Mouse (Mus musculus): ENCODE results near the gene Dnajc21. TPM values are rescaled to one million over a fixed set of nuclear protein-coding genes. Genes with fewer than 3 reads are reported as not detected.
"Not testable (repeated sequence)": the region's sequence is repeated elsewhere in the genome, so short reads cannot be mapped to it uniquely, and the experiment has no call there.

Dnajc21 gene
- 7.8 and 9.0 TPM in 2 replicates for polyA plus RNA-seq (2015; fragmentation: Nextera tagmentation; extraction: Ambion mirVana)

DNA sequence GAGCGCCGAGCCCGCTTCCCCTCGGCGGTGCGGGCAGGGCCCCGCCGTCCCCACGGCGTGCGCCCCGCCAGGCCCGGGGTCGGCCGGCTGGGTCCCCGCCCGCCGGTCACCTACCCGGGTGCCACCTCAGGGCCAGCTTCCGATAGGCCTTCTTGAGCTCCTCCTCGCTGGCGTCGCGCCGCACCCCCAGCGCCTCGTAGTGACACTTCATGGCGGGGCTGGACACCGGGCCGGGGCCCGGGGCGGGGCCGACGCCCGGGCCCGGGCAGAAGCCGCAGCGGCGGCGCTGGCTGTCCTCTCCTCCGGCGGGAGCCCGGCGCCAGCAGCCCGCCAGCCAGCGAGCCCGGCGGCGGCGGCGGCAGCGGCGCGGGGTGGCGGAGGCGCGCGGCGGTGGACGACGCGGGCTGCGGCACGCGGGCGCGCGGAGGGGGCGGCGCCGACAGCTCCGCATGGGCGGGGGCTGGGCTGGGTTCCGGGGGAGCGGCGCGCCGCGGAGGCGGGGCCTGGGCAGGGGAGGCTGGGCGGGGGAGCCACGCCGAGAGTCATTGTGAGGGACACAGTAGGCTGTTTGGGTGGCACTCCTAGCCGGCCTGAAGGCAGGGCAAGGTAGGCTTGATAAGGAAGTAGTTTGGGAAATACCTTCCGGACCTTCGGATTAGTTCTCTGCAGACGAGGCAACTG is at the start of gene Dnajc21:
Gene Dnajc21, minus strand, starts transcription at position 366 of the 681 bp plus-strand sequence.
- Histone ChIP-seq H3K4me2 (peak within 1 kb of the TSS; percentile 82), H3K27me3 (no peaks in the 10 kb centered on the region), H3K36me3 (peaks cover 8% of the 10 kb centered on the region), H3K9me3 (no peaks in the 10 kb centered on the region), H3K4me1 (replicated peaks) (peaks cover 23% of the 10 kb centered on the region), H3K27ac (peak within 1 kb of the TSS; percentile 91), H3K9ac (peak within 1 kb of the TSS; percentile 90), H3K4me3 (peak within 1 kb of the TSS; percentile 88)
- WGBS = under 1% methylated on average over 43 of the region's 87 CpGs
- ATAC-seq (ENCODE audit: low FRiP score) = peak; percentile 96

DNA sequence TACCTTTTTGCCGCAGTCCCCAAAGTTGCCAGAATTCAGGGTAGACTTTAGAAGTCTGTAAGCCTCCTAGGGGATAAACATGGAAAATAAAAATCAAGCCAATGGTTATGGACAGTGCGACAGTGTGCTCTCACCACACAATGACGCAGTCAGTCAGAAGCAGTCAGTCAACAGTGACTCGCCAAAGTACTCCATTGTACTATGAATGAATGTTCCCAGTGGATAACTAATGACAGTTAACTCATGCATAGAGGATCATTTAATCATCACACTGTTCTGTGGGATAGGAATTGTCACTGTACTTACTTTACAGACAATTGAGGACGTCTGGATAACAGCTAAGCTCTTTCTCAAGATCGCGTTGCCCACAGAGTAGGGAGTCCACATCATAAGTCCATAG is 44.9 kb upstream of the Dnajc21 start:
- Histone ChIP-seq H3K9me3 (no peaks in the 10 kb centered on the region), H3K4me1 (replicated peaks) (no peaks in the 10 kb centered on the region), H3K4me2 (no peak overlapping the region), H3K36me3 (no peaks in the 10 kb centered on the region), H3K4me3 (no peak overlapping the region), H3K9ac (no peak overlapping the region), H3K27me3 (no peaks in the 10 kb centered on the region), H3K27ac (no peak overlapping the region)
- WGBS = 76% methylated on average over 7 of the region's 7 CpGs
- no peak for ATAC-seq (ENCODE audit: low FRiP score)

DNA sequence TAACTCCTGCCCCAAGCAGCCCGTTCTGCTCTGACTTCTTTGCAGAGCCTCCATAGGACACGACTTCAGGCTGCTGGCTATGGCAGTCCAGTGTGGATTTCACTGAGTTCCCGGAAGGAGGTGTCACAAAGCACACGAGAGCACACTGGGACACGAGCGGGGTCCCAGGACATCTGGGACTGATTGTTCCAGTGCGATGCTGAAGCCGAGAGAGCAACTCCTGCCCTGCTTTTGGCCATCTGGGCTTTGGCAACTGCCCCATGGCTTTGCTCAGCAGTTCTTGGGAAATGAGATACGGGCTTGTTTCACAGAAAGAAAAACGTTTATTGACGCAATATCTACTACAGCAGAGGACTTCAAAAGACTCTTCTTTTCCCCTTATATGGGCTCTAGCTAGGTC is 35.8 kb upstream of the Dnajc21 start:
- ATAC-seq (ENCODE audit: low FRiP score) = no peak
- no peaks in the 10 kb centered on the region for H3K9me3 ChIP-seq
- H3K4me3 ChIP-seq = no peak overlapping the region
- no peak overlapping the region for H3K27ac ChIP-seq
- no peaks in the 10 kb centered on the region for H3K36me3 ChIP-seq
- H3K4me1 ChIP-seq (replicated peaks) = no peaks in the 10 kb centered on the region
- H3K27me3 ChIP-seq = no peaks in the 10 kb centered on the region
- no peak overlapping the region for H3K4me2 ChIP-seq
- WGBS = 78% methylated on average over 11 of the region's 11 CpGs
- H3K9ac ChIP-seq = no peak overlapping the region

DNA sequence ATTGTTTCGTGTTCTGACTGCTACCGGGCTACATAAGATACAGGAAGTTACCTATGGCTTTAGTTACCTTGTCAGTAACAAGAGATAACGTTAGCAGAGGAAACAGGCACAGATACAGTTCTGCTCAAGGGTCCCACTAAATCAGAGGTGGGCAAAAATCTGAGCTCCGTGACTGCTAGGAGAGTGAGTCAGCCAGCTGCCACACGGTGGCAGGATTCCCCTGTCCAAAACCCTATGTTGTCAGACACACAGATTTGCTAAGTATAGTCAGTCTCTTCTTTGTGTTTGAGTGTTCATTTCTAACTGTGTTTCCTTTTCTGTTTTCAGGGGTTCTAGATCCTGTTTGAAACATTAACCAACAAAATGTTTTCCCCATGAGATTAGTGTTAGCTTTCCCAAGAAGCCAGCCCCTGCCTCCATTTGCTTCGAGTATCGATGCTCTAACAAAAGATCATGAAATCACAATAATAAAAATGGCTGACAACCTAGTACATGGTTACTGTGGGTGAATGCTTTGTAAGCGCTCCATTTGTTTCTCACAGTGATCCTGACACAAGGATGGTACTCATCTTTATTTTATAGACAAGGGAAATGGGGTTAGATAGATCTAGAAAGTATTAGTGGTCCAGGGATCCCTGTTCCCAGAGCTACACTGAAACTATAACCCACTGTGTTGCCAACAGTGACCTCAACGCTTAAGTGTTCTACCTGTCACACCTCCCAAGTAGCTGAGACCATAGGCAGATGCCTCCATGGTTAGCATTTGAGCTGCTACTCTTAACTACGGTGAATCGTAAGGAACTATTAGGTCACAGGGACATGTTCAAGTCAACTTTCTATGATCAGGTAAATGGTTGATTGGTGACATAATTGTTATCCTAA is 30.8 kb upstream of the Dnajc21 start:
- peak; percentile 91 for ATAC-seq (ENCODE audit: low FRiP score)
- WGBS = 64% methylated on average over 11 of the region's 11 CpGs
- no peaks in the 10 kb centered on the region for H3K27me3 ChIP-seq

DNA sequence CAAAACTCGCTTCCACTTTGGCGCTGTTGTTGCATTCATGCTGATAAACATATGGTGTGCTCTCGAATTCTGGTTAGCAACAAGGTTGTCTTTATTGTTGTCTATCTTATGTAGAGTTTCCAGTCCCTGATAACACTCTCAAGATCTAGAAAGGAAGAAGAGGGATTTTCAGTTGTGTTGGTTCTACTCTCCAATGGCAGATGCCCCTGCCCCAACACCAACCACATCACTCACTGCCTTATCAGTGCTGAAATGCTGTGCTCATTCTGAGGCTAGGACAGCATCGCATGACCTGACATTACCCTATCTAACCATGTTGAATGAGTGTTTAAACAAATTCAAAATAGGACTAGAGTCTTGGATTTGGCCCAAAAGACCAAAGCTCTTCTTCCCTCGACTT is 29.7 kb upstream of the Dnajc21 start:
- no peaks in the 10 kb centered on the region for H3K9me3 ChIP-seq
- ATAC-seq (ENCODE audit: low FRiP score) = no peak
- H3K4me1 ChIP-seq (replicated peaks) = no peaks in the 10 kb centered on the region
- H3K4me3 ChIP-seq = no peak overlapping the region
- WGBS = 90% methylated on average over 5 of the region's 5 CpGs
- H3K27me3 ChIP-seq = no peaks in the 10 kb centered on the region
- H3K9ac ChIP-seq = no peak overlapping the region
- H3K36me3 ChIP-seq = peaks cover 7% of the 10 kb centered on the region
- H3K27ac ChIP-seq = no peak overlapping the region
- H3K4me2 ChIP-seq = no peak overlapping the region

More for the DNA sequence above, 30.8 kb upstream of the Dnajc21 start:
- Histone ChIP-seq H3K4me1 (replicated peaks) (no peaks in the 10 kb centered on the region), H3K36me3 (peaks cover 4% of the 10 kb centered on the region), H3K4me2 (no peak overlapping the region), H3K27ac (no peak overlapping the region), H3K9ac (no peak overlapping the region), H3K4me3 (no peak overlapping the region), H3K9me3 (no peaks in the 10 kb centered on the region)

DNA sequence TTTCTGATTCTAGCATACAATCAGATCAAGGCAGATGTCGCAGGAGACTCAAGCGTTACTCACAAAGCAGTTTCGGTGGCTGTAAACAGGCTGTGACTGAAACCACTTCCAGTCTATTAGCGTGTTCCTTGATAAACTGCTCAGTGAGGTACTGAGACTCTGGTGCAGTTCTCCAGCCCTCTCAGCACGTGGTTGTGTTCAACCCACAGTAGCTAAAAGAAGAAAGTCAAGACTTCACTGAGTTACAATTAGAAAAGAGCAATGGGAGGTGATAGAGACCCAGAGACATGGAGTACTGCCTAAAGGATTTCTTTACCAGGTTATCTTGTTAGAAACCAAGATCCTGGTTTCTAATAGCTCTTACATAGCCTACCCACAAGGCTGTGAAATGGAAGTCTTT is 29.3 kb upstream of the Dnajc21 start:
- WGBS = 82% methylated on average over 5 of the region's 5 CpGs
- no peaks in the 10 kb centered on the region for H3K4me1 ChIP-seq (replicated peaks)
- no peak for ATAC-seq (ENCODE audit: low FRiP score)
- no peak overlapping the region for H3K4me3 ChIP-seq
- H3K36me3 ChIP-seq = peaks cover 7% of the 10 kb centered on the region
- H3K4me2 ChIP-seq = no peak overlapping the region
- no peaks in the 10 kb centered on the region for H3K27me3 ChIP-seq
- no peak overlapping the region for H3K27ac ChIP-seq
- H3K9ac ChIP-seq = no peak overlapping the region
- no peaks in the 10 kb centered on the region for H3K9me3 ChIP-seq

DNA sequence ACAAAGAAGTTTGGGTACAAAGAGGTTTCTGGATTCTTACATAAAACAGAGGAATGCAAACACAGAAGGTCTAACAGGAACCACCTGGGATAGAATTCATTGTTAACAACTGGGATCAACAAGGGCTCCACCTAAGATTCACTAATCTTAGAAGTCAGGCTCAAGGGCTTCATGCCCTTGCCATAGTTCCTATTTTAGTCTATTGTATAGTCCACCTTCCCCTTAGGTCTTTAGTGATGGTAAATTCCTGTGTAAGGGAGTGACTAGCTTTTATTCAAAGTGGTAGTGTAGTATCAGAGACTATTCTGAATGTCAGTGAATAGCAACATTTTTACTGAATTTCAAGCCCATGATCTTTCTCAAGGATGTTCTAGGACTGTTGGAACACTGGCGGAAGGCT is 26.4 kb upstream of the Dnajc21 start:
- H3K4me1 ChIP-seq (replicated peaks); H3K9ac ChIP-seq; H3K4me2 ChIP-seq; ATAC-seq (ENCODE audit: low FRiP score); H3K9me3 ChIP-seq; H3K4me3 ChIP-seq; H3K27me3 ChIP-seq; H3K27ac ChIP-seq: not testable (repeated sequence)
- WGBS = 98% methylated on average over 1 of the region's 1 CpGs
- H3K36me3 ChIP-seq = peaks cover 29% of the 10 kb centered on the region

DNA sequence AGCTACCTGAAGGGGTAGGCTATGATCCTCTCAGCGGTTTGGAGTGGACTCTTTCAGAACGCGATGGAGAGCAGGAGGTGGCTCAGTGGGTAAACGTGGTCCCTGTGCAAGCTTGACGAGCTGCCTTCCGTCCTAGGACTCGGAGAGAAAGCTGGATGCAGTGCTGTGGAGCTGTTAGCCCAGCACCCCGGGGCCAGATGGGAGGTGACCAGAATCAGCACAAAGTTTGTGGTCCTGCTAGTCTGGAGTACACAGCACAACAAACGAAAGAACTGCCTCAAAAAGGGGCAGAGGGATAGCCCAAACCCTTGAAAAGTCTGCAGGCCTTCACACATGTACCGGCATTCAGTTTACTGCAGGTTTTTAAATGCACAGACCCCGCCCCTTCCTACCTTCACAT is 25.6 kb upstream of the Dnajc21 start:
- H3K4me2 ChIP-seq = no peak overlapping the region
- no peak overlapping the region for H3K4me3 ChIP-seq
- no peak for ATAC-seq (ENCODE audit: low FRiP score)
- no peaks in the 10 kb centered on the region for H3K27me3 ChIP-seq
- no peaks in the 10 kb centered on the region for H3K9me3 ChIP-seq
- H3K27ac ChIP-seq = no peak overlapping the region
- H3K9ac ChIP-seq = no peak overlapping the region
- 95% methylated on average over 11 of the region's 11 CpGs for WGBS
- peaks cover 29% of the 10 kb centered on the region for H3K36me3 ChIP-seq
- H3K4me1 ChIP-seq (replicated peaks) = no peaks in the 10 kb centered on the region

DNA sequence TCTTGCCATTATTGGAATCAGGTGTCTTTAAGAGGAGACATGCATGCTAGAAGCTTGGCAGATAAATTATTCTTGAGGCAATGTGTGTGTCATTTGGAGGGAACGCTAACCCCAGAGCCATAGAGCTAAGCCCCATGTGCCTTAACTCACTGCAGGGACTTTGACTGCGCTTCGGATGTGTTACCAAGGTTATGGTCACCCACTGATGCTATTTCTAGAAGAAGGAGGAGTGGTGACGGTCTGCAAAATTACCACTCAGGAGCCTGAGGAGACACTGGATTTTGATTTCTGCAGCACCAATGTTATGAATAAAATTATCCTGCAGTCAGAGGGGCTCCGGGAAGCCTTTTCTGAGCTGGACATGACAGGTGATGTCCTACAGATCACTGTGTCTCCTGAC is 19.8 kb upstream of the Dnajc21 start:
- no peaks in the 10 kb centered on the region for H3K27me3 ChIP-seq
- no peak overlapping the region for H3K9ac ChIP-seq
- no peak overlapping the region for H3K4me2 ChIP-seq
- no peak for ATAC-seq (ENCODE audit: low FRiP score)
- H3K4me3 ChIP-seq = no peak overlapping the region
- H3K27ac ChIP-seq = no peak overlapping the region
- WGBS = 87% methylated on average over 5 of the region's 5 CpGs
- no peaks in the 10 kb centered on the region for H3K9me3 ChIP-seq
- H3K36me3 ChIP-seq = peaks cover 30% of the 10 kb centered on the region
- H3K4me1 ChIP-seq (replicated peaks) = peaks cover 9% of the 10 kb centered on the region

DNA sequence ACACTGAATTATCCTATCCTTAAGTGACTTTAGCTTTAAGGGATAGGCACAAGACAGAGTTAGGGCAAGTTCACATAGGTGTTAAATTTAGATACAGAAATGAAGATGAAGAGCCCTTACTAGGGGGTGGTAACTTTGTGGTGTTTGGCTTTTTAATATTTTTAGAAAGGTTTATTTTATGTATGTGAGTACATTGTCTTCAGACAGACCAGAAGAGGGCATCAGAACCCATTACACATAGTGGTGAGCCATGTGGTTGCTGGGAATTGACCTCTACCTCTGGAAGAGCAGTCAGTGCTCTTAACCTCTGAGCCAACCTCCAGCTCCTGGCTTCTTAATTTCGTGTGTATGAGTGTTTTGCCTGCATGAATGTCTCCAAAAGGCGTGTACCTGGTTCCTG is 16.9 kb upstream of the Dnajc21 start:
- Histone ChIP-seq H3K4me2 (peak overlapping the region; percentile 73), H3K9me3 (no peaks in the 10 kb centered on the region), H3K4me3 (peak overlapping the region; percentile 80), H3K27me3 (no peaks in the 10 kb centered on the region), H3K4me1 (replicated peaks) (peaks cover 19% of the 10 kb centered on the region), H3K27ac (no peak overlapping the region), H3K9ac (peak overlapping the region; percentile 58; the same call in 1 of the 2 replicates), H3K36me3 (peaks cover 23% of the 10 kb centered on the region)
- no peak for ATAC-seq (ENCODE audit: low FRiP score)
- WGBS = 68% methylated on average over 2 of the region's 2 CpGs

DNA sequence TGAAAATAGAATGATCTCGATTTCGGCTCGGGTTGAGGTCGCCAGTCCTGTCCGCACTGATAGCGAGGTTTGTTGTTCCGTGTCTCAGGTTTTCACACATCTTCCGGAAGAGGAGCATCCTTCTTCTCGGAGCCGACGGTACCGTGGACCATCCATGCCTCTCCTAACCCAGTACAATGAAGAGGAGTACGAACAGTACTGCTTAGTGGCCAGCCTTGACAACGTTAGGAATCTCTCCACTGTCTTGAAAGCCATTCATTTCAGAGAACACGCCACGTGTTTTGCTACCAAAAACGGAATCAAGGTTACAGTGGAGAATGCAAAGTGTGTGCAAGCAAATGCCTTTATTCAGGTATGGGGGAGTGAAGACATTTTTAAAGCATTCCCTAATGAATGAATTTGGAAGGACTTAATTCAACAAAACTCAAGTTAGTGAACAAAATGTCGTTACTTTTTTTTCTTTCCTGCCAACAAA is 16.1 kb upstream of the Dnajc21 start:
- peak overlapping the region; percentile 80 for H3K27ac ChIP-seq
- peaks cover 19% of the 10 kb centered on the region for H3K4me1 ChIP-seq (replicated peaks)
- no peaks in the 10 kb centered on the region for H3K27me3 ChIP-seq
- peak overlapping the region; percentile 73 for H3K4me2 ChIP-seq
- H3K36me3 ChIP-seq = peaks cover 24% of the 10 kb centered on the region
- peak; percentile 79 for ATAC-seq (ENCODE audit: low FRiP score)
- peak overlapping the region; percentile 85 for H3K9ac ChIP-seq
- peak overlapping the region; percentile 80 for H3K4me3 ChIP-seq
- WGBS = 2% methylated on average over 18 of the region's 18 CpGs
- H3K9me3 ChIP-seq = no peaks in the 10 kb centered on the region

DNA sequence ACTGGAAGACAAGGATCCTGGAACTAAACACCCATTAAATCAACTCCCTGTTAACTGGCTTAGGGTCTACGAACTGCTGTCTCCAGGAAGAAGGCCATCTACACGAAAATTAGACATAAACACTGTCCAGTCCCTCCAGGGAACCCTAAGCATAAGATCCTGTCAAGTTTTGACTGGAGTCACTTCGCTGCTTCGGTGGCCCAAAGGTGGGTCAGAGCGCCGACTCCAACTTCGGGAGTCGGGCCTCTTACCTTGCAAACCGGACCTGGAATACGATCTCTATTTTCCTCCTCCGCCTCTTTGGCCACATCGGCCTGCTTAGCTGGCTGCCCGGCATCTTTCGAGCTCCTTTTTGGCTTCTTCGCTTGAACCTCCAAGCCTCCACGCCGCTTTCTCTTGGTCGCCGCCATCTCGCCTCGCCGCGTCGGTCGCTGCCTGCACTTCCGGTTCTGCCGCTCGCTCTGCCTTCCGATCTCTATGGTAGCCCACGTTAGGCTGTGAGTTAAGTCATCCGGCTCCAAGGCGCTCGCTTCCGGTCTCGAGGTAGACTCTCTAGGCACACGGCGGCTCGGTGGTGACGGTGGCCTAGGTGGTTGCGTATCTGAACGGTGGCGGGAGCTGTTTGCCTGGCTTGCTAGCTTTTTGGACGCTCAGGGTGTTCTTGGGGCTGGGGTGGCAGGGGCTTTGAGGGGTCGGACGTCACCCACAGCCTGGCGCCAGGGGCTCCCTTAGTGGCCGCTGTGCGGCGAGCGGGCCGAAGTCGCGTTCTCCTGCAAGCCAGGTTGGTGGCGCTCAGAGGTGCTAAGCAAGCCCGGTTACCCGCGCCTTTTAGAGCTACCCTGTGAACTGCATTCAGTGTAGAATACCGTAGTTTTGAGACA is 15.4 kb upstream of the Dnajc21 start, which contains the start of the genes Brix1 and Rad1:
Gene Brix1, minus strand, starts transcription at position 464 of the 881 bp plus-strand sequence.
Gene Rad1, plus strand, starts transcription at position 535 of the 881 bp plus-strand sequence.
- peak within 1 kb of the TSS; percentile 73 for H3K4me2 ChIP-seq
- peak within 1 kb of the TSS; percentile 85 for H3K9ac ChIP-seq
- peak within 1 kb of the TSS; percentile 80 for H3K27ac ChIP-seq
- peak within 1 kb of the TSS; percentile 80 for H3K4me3 ChIP-seq
- peaks cover 19% of the 10 kb centered on the region for H3K4me1 ChIP-seq (replicated peaks)
- no peaks in the 10 kb centered on the region for H3K27me3 ChIP-seq
- peaks cover 29% of the 10 kb centered on the region for H3K36me3 ChIP-seq
- under 1% methylated on average over 58 of the region's 58 CpGs for WGBS
- H3K9me3 ChIP-seq = no peaks in the 10 kb centered on the region
- ATAC-seq (ENCODE audit: low FRiP score) = peak; percentile 100
